ENCODE assay signal across 8 mouse cellular contexts in the genomic region with DNA sequence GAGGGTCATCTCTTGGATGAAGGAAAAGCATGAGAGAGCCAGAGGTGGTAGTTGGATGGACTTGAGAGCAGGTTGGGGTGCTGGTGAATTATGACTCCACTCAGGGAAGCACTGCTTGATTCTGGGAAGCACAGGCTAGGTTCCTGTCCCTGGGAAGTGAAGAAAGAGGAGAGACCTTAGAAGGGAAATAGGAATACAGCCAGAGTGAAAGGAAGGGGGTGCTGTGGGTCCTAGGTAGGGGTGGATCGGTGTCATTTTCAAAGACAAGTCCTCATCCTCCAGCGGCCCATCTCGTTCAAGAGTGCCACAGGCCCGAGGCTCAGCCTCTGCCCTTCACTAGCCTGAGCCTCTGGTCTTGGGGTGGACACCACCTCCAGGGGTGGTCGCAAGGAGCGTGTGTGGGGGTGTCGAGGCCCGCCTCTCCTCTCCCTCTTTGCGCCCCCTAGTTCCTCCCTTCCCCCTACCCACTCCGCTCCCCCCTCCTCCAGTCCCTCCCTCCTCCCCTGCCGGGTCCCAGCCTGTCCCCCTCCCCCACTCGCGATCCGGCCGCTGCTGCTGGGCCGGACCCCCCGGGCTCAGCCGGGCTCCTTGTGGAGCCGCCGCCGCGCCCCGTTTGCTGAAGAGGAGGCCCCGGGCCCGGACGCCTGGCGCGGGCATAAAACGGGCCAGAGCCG. TPM values are rescaled to one million over a fixed set of nuclear protein-coding genes. Genes with fewer than 3 reads are reported as not detected.
DNase-seq lines count a peak whose midpoint lies in the region; ATAC-seq and TF ChIP-seq lines count a peak whose summit lies in the region.

No protein-coding gene starts in this region.

- TF ChIP-seq POLR2A in heart, adult 2 months (IDR thresholded peaks at IDR 0.05; ENCODE audit: insufficient read depth, low read depth, low read length): no peak
- peak; percentile 17 for TF ChIP-seq POLR2A in myocyte (IDR thresholded peaks at IDR 0.05; ENCODE audit: insufficient read length, low read depth)

- intact Hi-C loops in heart, adult 2 months (cut with DNase I): no loop called here

- WGBS in heart, adult 2 months: 2% methylated on average over 29 of the region's 30 CpGs
- under 1% methylated on average over 13 of the region's 30 CpGs for WGBS in hindbrain, embryonic 16.5 days

- peak overlapping the region; percentile 59 for H3K4me3 ChIP-seq in heart, adult 2 months
- H3K4me3 ChIP-seq in hindbrain, embryonic 16.5 days (ENCODE audit: low read length): peak overlapping the region; percentile 80
- H3K4me3 ChIP-seq in myocyte: peak overlapping the region; percentile 25

- no peak for TF ChIP-seq CTCF in heart, adult 2 months (IDR thresholded peaks at IDR 0.05)

- H3K27ac ChIP-seq in heart, adult 2 months: peak overlapping the region; percentile 62; the same call in 1 of the 2 replicates
- H3K27ac ChIP-seq in hindbrain, embryonic 16.5 days (ENCODE audit: low read depth, low read length): peak overlapping the region; percentile 81

- H3ac ChIP-seq in myocyte (ENCODE audit: control insufficient read depth, insufficient read length): peak overlapping the region; percentile 37

- H3K27me3 ChIP-seq in heart, adult 2 months (ENCODE audit: control insufficient read depth, insufficient read depth, low read length): peaks cover 2% of the 10 kb centered on the region; the same call in 1 of the 2 replicates
- peaks cover 15% of the 10 kb centered on the region for H3K27me3 ChIP-seq in hindbrain, embryonic 16.5 days (replicated peaks; ENCODE audit: control insufficient read depth, insufficient read depth, low read length)
- H3K27me3 ChIP-seq in myocyte (ENCODE audit: control insufficient read depth, insufficient read depth, insufficient read length): no peaks in the 10 kb centered on the region

- H3K9ac ChIP-seq in heart, adult 2 months (ENCODE audit: low read depth, low read length): peak overlapping the region; percentile 70
- H3K9ac ChIP-seq in hindbrain, embryonic 16.5 days (ENCODE audit: low read depth, low read length): peak overlapping the region; percentile 84

- H3K4me1 ChIP-seq in heart, adult 2 months (ENCODE audit: control insufficient read depth, insufficient read depth, low read length): no peaks in the 10 kb centered on the region; the same call in 1 of the 2 replicates
- H3K4me1 ChIP-seq in hindbrain, embryonic 16.5 days (ENCODE audit: control insufficient read depth, insufficient read depth, low read depth, low read length): peaks cover 12% of the 10 kb centered on the region

- peak; percentile 51 for ATAC-seq in hindbrain, embryonic 16.5 days

- H3K36me3 ChIP-seq in heart, adult 2 months (ENCODE audit: control insufficient read depth, insufficient read depth, low read length): no peaks in the 10 kb centered on the region
- H3K36me3 ChIP-seq in hindbrain, embryonic 16.5 days (ENCODE audit: control insufficient read depth, insufficient read depth, low read length): peaks cover 9% of the 10 kb centered on the region
- no peaks in the 10 kb centered on the region for H3K36me3 ChIP-seq in myocyte (ENCODE audit: control insufficient read depth, insufficient read depth)

- peak overlapping the region; percentile 83 for H3K4me2 ChIP-seq in hindbrain, embryonic 16.5 days (ENCODE audit: low read length)
- H3K4me2 ChIP-seq in myocyte (ENCODE audit: low read depth): peak overlapping the region; percentile 78

- H3K79me2 ChIP-seq in heart, adult 2 months (replicated peaks; ENCODE audit: control insufficient read depth, insufficient read depth, low read length): no peaks in the 10 kb centered on the region
- no peaks in the 10 kb centered on the region for H3K79me2 ChIP-seq in myocyte (ENCODE audit: control insufficient read depth, insufficient read depth)

- H3K9me3 ChIP-seq in hindbrain, embryonic 16.5 days (ENCODE audit: control insufficient read depth, low read length): no peaks in the 10 kb centered on the region

- TF ChIP-seq EP300 in heart, adult 2 months (IDR thresholded peaks at IDR 0.05; ENCODE audit: insufficient read depth, low read depth, low read length): no peak

- no peak for DNase-seq in heart, adult 2 months
- no peak for DNase-seq in heart, adult 9 months (ENCODE audit: low spot score in 2 of 2)
- DNase-seq in right cerebral cortex, postnatal 10 days (ENCODE audit: low spot score in 2 of 2): peak; percentile 48 to 55
- DNase-seq in right cerebral cortex, postnatal 36 days (ENCODE audit: low spot score in 2 of 2): no peak
- DNase-seq in adipocyte (ENCODE audit: low spot score): no peak
- DNase-seq in thymus, postnatal 10 days (ENCODE audit: low spot score in 2 of 2): no peak

TF ChIP-seq in myocyte, 11 proteins besides CTCF, POLR2A, EP300 and RAD21:
- TF ChIP-seq POLR2AphosphoS2 (IDR thresholded peaks at IDR 0.05; ENCODE audit: insufficient read length, low read depth): no peak
- TF ChIP-seq TCF12 (IDR thresholded peaks at IDR 0.05; ENCODE audit: insufficient read depth, poor library complexity, severe bottlenecking): no peak
- TF ChIP-seq MYOD1 (IDR thresholded peaks at IDR 0.05; ENCODE audit: control insufficient read depth in 1 of 3, insufficient read length in 2 of 3, low read depth in 2 of 3): no peak
- no peak for TF ChIP-seq CEBPB (IDR thresholded peaks at IDR 0.05; ENCODE audit: insufficient read depth, poor library complexity, severe bottlenecking)
- no peak for TF ChIP-seq TCF3 (IDR thresholded peaks at IDR 0.05; ENCODE audit: insufficient read length, low read depth)
- TF ChIP-seq E2F4 (IDR thresholded peaks at IDR 0.05; ENCODE audit: insufficient read depth): no peak
- TF ChIP-seq MAX (IDR thresholded peaks at IDR 0.05; ENCODE audit: low read depth): no peak
- no peak for TF ChIP-seq USF1 (IDR thresholded peaks at IDR 0.05; ENCODE audit: low read depth)
- TF ChIP-seq MYOG (IDR thresholded peaks at IDR 0.05; ENCODE audit: control insufficient read depth in 1 of 3, insufficient read depth in 1 of 3, insufficient read length in 2 of 3, low read depth in 2 of 3): no peak
- no peak for TF ChIP-seq SRF (IDR thresholded peaks at IDR 0.05; ENCODE audit: control insufficient read depth, insufficient read length, low read depth)
- TF ChIP-seq REST (IDR thresholded peaks at IDR 0.05; ENCODE audit: insufficient read depth, insufficient read length): no peak

RNA-seq across cellular contexts. Expression of gene Chrd, which starts 0.5 kb away (rescaled TPM):
- 1 to 10 TPM; 2.0 to 2.2 TPM for total RNA-seq in heart, adult 2 months (2021)
- 3.6 and 4.8 TPM in 2 replicates for polyA plus RNA-seq in heart, adult 2 months (2012; rRNA removed)
- polyA plus RNA-seq in hindbrain, embryonic 16.5 days (2015; fragmentation: Nextera tagmentation; extraction: Ambion mirVana): 7.3 and 7.5 TPM in 2 replicates
- polyA plus RNA-seq in myocyte (2012; fragmentation: generic; extraction: Trizol): 14.0 TPM

RNA-seq across cellular contexts. Expression of gene Thpo, which starts 1.9 kb away (rescaled TPM):
- under 1 TPM in 1 of 2 experiments, not detected in 1; 0.18 TPM for total RNA-seq in heart, adult 2 months (2021)
- polyA plus RNA-seq in heart, adult 2 months (2012; rRNA removed): 0.41 and 0.84 TPM in 2 replicates
- polyA plus RNA-seq in hindbrain, embryonic 16.5 days (2015; fragmentation: Nextera tagmentation; extraction: Ambion mirVana): 0.93 and 1.4 TPM in 2 replicates
- polyA plus RNA-seq in myocyte (2012; fragmentation: generic; extraction: Trizol): 1.4 TPM

RNA-seq across cellular contexts. Expression of gene Clcn2, which starts 14.8 kb away (rescaled TPM):
- 1 to 10 TPM; 1.3 to 1.8 TPM for total RNA-seq in heart, adult 2 months (2021)
- polyA plus RNA-seq in heart, adult 2 months (2012; rRNA removed): 5.9 and 8.0 TPM in 2 replicates
- polyA plus RNA-seq in hindbrain, embryonic 16.5 days (2015; fragmentation: Nextera tagmentation; extraction: Ambion mirVana): 24.9 and 26.8 TPM in 2 replicates
- 4.4 TPM for polyA plus RNA-seq in myocyte (2012; fragmentation: generic; extraction: Trizol)

RNA-seq across cellular contexts. Expression of gene Polr2h, which starts 14.9 kb away (rescaled TPM):
- 1 to 10 TPM; 9.0 TPM for total RNA-seq in heart, adult 2 months (2021)
- 11.8 and 12.6 TPM in 2 replicates for polyA plus RNA-seq in heart, adult 2 months (2012; rRNA removed)
- 87.7 and 94.6 TPM in 2 replicates for polyA plus RNA-seq in hindbrain, embryonic 16.5 days (2015; fragmentation: Nextera tagmentation; extraction: Ambion mirVana)
- polyA plus RNA-seq in myocyte (2012; fragmentation: generic; extraction: Trizol): 60.5 TPM

RNA-seq across cellular contexts. Expression of gene Fam131a, which starts 39.3 kb away (rescaled TPM):
- total RNA-seq in heart, adult 2 months (2021): 10 to 100 TPM; 22.2 to 24.6 TPM
- 31.3 and 40.5 TPM in 2 replicates for polyA plus RNA-seq in heart, adult 2 months (2012; rRNA removed)
- polyA plus RNA-seq in hindbrain, embryonic 16.5 days (2015; fragmentation: Nextera tagmentation; extraction: Ambion mirVana): 49.6 and 56.7 TPM in 2 replicates
- 0.62 TPM for polyA plus RNA-seq in myocyte (2012; fragmentation: generic; extraction: Trizol)

Comparison
In these comparisons a context has a peak if more than half of its experiments do, and no peak if none do; other contexts are left out.
1. DNase-seq: peak in right cerebral cortex, postnatal 10 days (2 of 2); none in heart, adult 2 months (0 of 2), heart, adult 9 months (0 of 2), right cerebral cortex, postnatal 36 days (0 of 2), adipocyte (single experiment) and thymus, postnatal 10 days (0 of 2).
2. H3K4me3 ChIP-seq: peak in every context shown above with its lines; median percentile 80 in hindbrain, embryonic 16.5 days; 59 in heart, adult 2 months; 25 in myocyte.